Mouse (Mus musculus) testis, adult 2 months (tissue): ENCODE data around the gene Exoc4.

ENCODE experiments used
- CTCF ChIP-seq: fragments of 200-500 bp; IDR thresholded peaks from 2 replicates; pipeline ENCODE4 v1.5.1; 2012; ENCODE audit warnings: low read depth, mild to moderate bottlenecking, inconsistent platforms, low read length, moderate library complexity; ENCODE audit not compliant: control insufficient read depth, insufficient read depth, insufficient replicate concordance
- POLR2A ChIP-seq: fragments of 200-500 bp; IDR thresholded peaks from 2 replicates; pipeline ENCODE4 v1.6.1; 2012; ENCODE audit warnings: low read depth, mild to moderate bottlenecking, inconsistent platforms, low read length, moderate library complexity; ENCODE audit not compliant: control insufficient read depth

- TF ChIP-seq CTCF = no peak
- no peak for TF ChIP-seq POLR2A
Measured at GRCm38 (mm10) chr6:33489788-33490187, 240.9 kb downstream of the Exoc4 start.
